Mouse (Mus musculus): Measurements from ENCODE around the gene Pstk. TPM values are rescaled to one million over a fixed set of nuclear protein-coding genes. Genes with fewer than 3 reads are reported as not detected.
"Not testable (repeated sequence)": the region's sequence is repeated elsewhere in the genome, so short reads cannot be mapped to it uniquely, and the experiment has no call there.

Gene Pstk
- polyA plus RNA-seq, 1 experiment from 2014 or later = 30.5 TPM

- ATAC-seq = peak; percentile 34
- H3K9me3 ChIP-seq (ENCODE audit: low read length) = no peaks in the 10 kb centered on the region
- peaks cover 14% of the 10 kb centered on the region; the same call in 1 of the 2 replicates for H3K4me1 ChIP-seq (ENCODE audit: insufficient read depth, low read depth, low read length)
- no peaks in the 10 kb centered on the region for H3K36me3 ChIP-seq (ENCODE audit: insufficient read depth, low read length)
- H3K4me3 ChIP-seq (ENCODE audit: low read depth, low read length) = peak overlapping the region; percentile 93
- H3K27ac ChIP-seq (ENCODE audit: low read length) = peak overlapping the region; percentile 95
- DNase-seq (ENCODE audit: low spot score) = peak; percentile 81
- H3K9ac ChIP-seq (replicated peaks; ENCODE audit: low read depth) = peak overlapping the region; percentile 97
- peak overlapping the region; percentile 75 for H3K4me2 ChIP-seq (replicated peaks; ENCODE audit: low read depth, low read length)
- 22% methylated on average over 10 of the region's 10 CpGs for WGBS
- H3K27me3 ChIP-seq (replicated peaks; ENCODE audit: insufficient read depth, low read length) = no peaks in the 10 kb centered on the region
- peak; percentile 13 for TF ChIP-seq EP300 (IDR thresholded peaks at IDR 0.05)
- no peak for TF ChIP-seq CTCF (IDR thresholded peaks at IDR 0.05)
Observed at GRCm38 (mm10) chr7:131411221-131411940, 40.4 kb downstream of the Pstk start.

- H3K4me2 ChIP-seq (replicated peaks; ENCODE audit: low read depth, low read length) = peak overlapping the region; percentile 75
- no peak for TF ChIP-seq CTCF (IDR thresholded peaks at IDR 0.05)
- TF ChIP-seq EP300 (IDR thresholded peaks at IDR 0.05) = no peak
- H3K4me3 ChIP-seq (ENCODE audit: low read depth, low read length) = peak overlapping the region; percentile 93
- peak; percentile 42 for DNase-seq (ENCODE audit: low spot score)
- no peak for ATAC-seq
- peaks cover 14% of the 10 kb centered on the region; the same call in 1 of the 2 replicates for H3K4me1 ChIP-seq (ENCODE audit: insufficient read depth, low read depth, low read length)
- H3K9ac ChIP-seq (replicated peaks; ENCODE audit: low read depth) = 0 out of 2 replicates have a peak overlapping the region, but pooled peaks have one; percentile 97
- H3K27ac ChIP-seq (ENCODE audit: low read length) = peak overlapping the region; percentile 95; the same call in 1 of the 2 replicates
- H3K9me3 ChIP-seq (ENCODE audit: low read length) = no peaks in the 10 kb centered on the region
- WGBS = 21% methylated on average over 2 of the region's 2 CpGs
- no peaks in the 10 kb centered on the region for H3K36me3 ChIP-seq (ENCODE audit: insufficient read depth, low read length)
- H3K27me3 ChIP-seq (replicated peaks; ENCODE audit: insufficient read depth, low read length) = no peaks in the 10 kb centered on the region
Observed at GRCm38 (mm10) chr7:131411941-131412270, 41.0 kb downstream of the Pstk start.

DNA sequence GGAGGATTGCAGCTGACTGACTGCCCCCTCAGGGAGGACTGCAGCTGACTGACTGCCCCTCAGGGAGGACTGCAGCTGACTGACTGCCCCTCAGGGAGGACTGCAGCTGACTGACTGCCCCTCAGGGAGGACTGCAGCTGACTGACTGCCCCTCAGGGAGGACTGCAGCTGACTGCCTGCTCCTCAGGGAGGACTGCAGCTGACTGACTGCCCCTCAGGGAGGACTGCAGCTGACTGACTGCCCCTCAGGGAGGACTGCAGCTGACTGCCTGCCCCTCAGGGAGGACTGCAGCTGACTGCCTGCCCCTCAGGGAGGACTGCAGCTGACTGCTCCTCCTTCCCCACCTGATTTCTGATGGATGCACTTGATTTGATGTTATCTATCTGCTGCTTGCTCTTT, 45.8 kb downstream of the Pstk start:
- not testable (repeated sequence) for H3K4me3 ChIP-seq (ENCODE audit: low read depth, low read length); ATAC-seq; H3K27ac ChIP-seq (ENCODE audit: low read length); H3K4me2 ChIP-seq (replicated peaks; ENCODE audit: low read depth, low read length); H3K9ac ChIP-seq (replicated peaks; ENCODE audit: low read depth); H3K36me3 ChIP-seq (ENCODE audit: insufficient read depth, low read length); H3K9me3 ChIP-seq (ENCODE audit: low read length); H3K4me1 ChIP-seq (ENCODE audit: insufficient read depth, low read depth, low read length); DNase-seq (ENCODE audit: low spot score); H3K27me3 ChIP-seq (replicated peaks; ENCODE audit: insufficient read depth, low read length)

DNA sequence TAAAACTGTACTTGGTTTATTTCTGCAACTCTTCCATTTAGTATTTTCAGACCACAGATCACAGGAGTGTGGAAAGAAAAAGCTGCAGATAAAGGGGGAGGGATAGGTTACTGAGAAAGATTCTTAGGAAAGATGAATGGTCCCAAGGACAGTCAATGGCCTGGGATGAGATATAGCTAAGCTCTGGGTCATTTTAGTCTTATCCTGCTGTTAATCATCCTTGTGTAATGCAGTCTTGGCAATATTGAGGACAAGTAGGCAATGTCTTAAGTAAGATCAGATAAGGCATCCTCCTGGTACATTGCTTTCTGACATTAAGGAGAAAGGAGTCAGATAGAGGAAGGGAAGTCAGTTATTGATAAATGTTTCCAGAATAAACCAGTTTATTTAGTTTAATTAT, 46.7 kb downstream of the Pstk start:
- no peak overlapping the region for H3K4me3 ChIP-seq (ENCODE audit: low read depth, low read length)
- no peak overlapping the region for H3K9ac ChIP-seq (replicated peaks; ENCODE audit: low read depth)
- TF ChIP-seq CTCF (IDR thresholded peaks at IDR 0.05) = no peak
- TF ChIP-seq EP300 (IDR thresholded peaks at IDR 0.05) = no peak
- H3K27ac ChIP-seq (ENCODE audit: low read length) = no peak overlapping the region
- H3K9me3 ChIP-seq (ENCODE audit: low read length) = no peaks in the 10 kb centered on the region
- H3K4me1 ChIP-seq (ENCODE audit: insufficient read depth, low read depth, low read length) = peaks cover 8% of the 10 kb centered on the region; the same call in 1 of the 2 replicates
- H3K27me3 ChIP-seq (replicated peaks; ENCODE audit: insufficient read depth, low read length) = no peaks in the 10 kb centered on the region
- ATAC-seq (no peak), DNase-seq (ENCODE audit: low spot score) (no peak)
- no peak overlapping the region for H3K4me2 ChIP-seq (replicated peaks; ENCODE audit: low read depth, low read length)
- H3K36me3 ChIP-seq (ENCODE audit: insufficient read depth, low read length) = no peaks in the 10 kb centered on the region

DNA sequence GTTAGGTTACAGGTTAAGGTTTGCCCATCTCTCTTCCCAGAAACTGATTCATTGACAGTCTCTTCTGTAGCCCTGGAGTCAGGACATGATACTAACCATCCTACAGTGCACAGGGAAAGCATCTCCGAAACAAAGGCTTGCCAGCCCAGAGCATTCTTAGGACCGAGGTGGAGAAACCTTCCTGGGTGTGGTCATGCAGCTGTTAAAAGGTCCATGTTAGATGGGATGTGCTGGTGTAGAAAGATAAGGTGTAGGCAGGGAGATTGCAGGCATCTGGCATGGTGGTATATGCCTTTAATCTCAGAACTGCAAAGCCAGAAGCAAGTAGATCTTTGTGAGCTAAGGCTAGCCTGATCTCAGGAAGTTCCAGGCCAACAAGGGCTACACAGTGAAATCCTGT, 54.0 kb downstream of the Pstk start:
- Histone ChIP-seq H3K9ac (replicated peaks; ENCODE audit: low read depth) (no peak overlapping the region), H3K9me3 (ENCODE audit: low read length) (no peaks in the 10 kb centered on the region), H3K27ac (ENCODE audit: low read length) (no peak overlapping the region), H3K4me1 (ENCODE audit: insufficient read depth, low read depth, low read length) (no peaks in the 10 kb centered on the region), H3K36me3 (ENCODE audit: insufficient read depth, low read length) (peaks cover 4% of the 10 kb centered on the region; the same call in 1 of the 2 replicates), H3K4me3 (ENCODE audit: low read depth, low read length) (no peak overlapping the region), H3K27me3 (replicated peaks; ENCODE audit: insufficient read depth, low read length) (no peaks in the 10 kb centered on the region), H3K4me2 (replicated peaks; ENCODE audit: low read depth, low read length) (no peak overlapping the region)
- 74% methylated on average over 2 of the region's 2 CpGs for WGBS
- no peak for ATAC-seq
- TF ChIP-seq EP300 (IDR thresholded peaks at IDR 0.05) = no peak
- TF ChIP-seq CTCF (IDR thresholded peaks at IDR 0.05) = no peak
- DNase-seq (ENCODE audit: low spot score) = no peak

DNA sequence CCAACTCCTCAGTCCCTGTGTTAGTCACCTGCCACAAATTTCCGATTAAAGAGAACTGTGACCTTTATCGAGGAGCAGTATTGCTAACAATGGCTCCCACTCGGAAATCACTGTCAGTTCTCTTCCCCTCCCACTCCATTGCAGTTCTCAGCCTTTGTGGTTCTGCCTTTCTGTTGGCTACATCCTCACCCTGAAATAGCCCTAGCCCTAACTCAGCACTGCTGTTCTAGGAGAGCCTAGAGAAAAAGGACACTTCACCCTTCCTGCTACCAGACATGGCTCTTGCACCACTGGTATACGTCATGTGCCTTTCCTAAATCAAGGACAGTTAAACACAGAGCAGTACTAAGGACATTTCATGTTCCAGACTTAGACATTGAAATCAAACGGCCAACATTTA, 56.4 kb downstream of the Pstk start:
- Histone ChIP-seq H3K4me3 (ENCODE audit: low read depth, low read length) (no peak overlapping the region), H3K27me3 (replicated peaks; ENCODE audit: insufficient read depth, low read length) (no peaks in the 10 kb centered on the region), H3K27ac (ENCODE audit: low read length) (no peak overlapping the region), H3K4me1 (ENCODE audit: insufficient read depth, low read depth, low read length) (no peaks in the 10 kb centered on the region), H3K4me2 (replicated peaks; ENCODE audit: low read depth, low read length) (no peak overlapping the region), H3K9ac (replicated peaks; ENCODE audit: low read depth) (no peak overlapping the region), H3K36me3 (ENCODE audit: insufficient read depth, low read length) (peaks cover 18% of the 10 kb centered on the region; the same call in 1 of the 2 replicates), H3K9me3 (ENCODE audit: low read length) (no peaks in the 10 kb centered on the region)
- TF ChIP-seq EP300 (IDR thresholded peaks at IDR 0.05) (no peak), CTCF (IDR thresholded peaks at IDR 0.05) (no peak)
- 91% methylated on average over 5 of the region's 5 CpGs for WGBS
- DNase-seq (ENCODE audit: low spot score) (no peak), ATAC-seq (no peak)
